Mouse (Mus musculus) megakaryocyte, embryonic 14.5 days (primary cell): ENCODE measurements at regions not wholly inside any gene's neighbourhood (a gene's known extent, or its start where the extent isn't known, plus 50 kb on each side); places are given as distances from the start of the nearest gene placed in this dataset.

Experiments
- H3K27me3 ChIP-seq: replicated peaks from 2 replicates; pipeline ENCODE3; 2012; ENCODE audit warnings: inconsistent platforms
- H3K36me3 ChIP-seq: replicated peaks from 2 replicates; pipeline ENCODE3; 2012; ENCODE audit warnings: low read length, inconsistent platforms, mixed read lengths
- H3K4me1 ChIP-seq: 2 replicates; pipeline ENCODE4 v1.6.1; 2012; ENCODE audit warnings: inconsistent platforms
- H3K4me3 ChIP-seq: replicated peaks from 2 replicates; pipeline ENCODE3; 2012; ENCODE audit warnings: moderate library complexity, mild to moderate bottlenecking, inconsistent platforms
- H3K9me3 ChIP-seq: 2 replicates; pipeline ENCODE4 v1.6.1; 2012; ENCODE audit warnings: inconsistent platforms
- FLI1 ChIP-seq: IDR thresholded peaks from 2 replicates; pipeline ENCODE4 v1.6.1; 2012; ENCODE audit warnings: low read length, inconsistent platforms, mixed read lengths
- GATA1 ChIP-seq: IDR thresholded peaks from 3 replicates; pipeline ENCODE4 v1.6.1; 2012; ENCODE audit warnings: mixed read lengths, low read length, inconsistent platforms, borderline replicate concordance

DNA sequence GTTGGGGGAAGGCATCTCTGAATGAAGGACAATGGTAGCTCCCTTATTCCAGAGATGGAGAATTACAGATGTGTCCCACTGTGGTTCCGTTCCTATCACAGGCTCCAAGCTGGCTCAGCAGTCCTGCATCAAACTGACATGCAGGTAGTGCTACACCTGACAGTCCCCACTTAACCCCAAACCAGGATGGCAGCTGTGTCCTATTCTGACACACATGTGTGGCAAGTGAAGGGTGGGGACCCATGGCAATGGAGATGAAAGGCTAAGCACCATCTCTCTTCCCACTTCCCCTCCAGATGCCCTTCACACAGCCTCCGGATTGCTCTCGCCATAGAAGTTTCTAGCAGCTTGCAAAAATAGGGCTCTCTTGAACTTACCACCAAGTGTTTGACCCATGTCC lies 153.2 kb upstream of the Mocs1 start:
- peaks cover 87% of the 10 kb centered on the region for H3K9me3 ChIP-seq
- no peak overlapping the region for H3K4me3 ChIP-seq
- TF ChIP-seq GATA1 (no peak), FLI1 (no peak)
- H3K4me1 ChIP-seq, result no peaks in the 10 kb centered on the region
- H3K36me3 ChIP-seq, result no peaks in the 10 kb centered on the region
- no peaks in the 10 kb centered on the region for H3K27me3 ChIP-seq

DNA sequence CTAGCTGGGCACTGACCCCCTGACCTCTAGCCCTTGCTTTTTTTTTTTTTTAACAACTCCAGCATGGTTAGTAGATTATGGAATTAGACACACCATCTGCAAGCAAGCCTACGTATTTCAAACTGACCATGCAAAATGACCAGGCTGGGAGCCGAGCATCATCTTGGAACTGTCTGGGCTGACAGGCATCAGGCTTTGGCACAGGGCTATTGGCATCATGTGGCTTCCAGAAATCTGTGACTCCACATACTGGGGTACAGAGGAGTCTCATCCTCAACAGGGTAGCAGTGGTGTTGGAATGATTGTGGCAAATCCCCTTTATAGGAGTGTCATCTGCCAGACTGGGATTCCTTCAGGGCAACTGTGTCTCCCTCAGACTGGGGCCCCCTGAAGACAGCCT lies 152.7 kb upstream of the Mocs1 start:
- H3K36me3 ChIP-seq, result no peaks in the 10 kb centered on the region
- H3K4me3 ChIP-seq, result no peak overlapping the region
- TF ChIP-seq FLI1, result no peak
- no peak for TF ChIP-seq GATA1
- no peaks in the 10 kb centered on the region for H3K4me1 ChIP-seq
- no peaks in the 10 kb centered on the region for H3K27me3 ChIP-seq
- peaks cover 83% of the 10 kb centered on the region for H3K9me3 ChIP-seq

DNA sequence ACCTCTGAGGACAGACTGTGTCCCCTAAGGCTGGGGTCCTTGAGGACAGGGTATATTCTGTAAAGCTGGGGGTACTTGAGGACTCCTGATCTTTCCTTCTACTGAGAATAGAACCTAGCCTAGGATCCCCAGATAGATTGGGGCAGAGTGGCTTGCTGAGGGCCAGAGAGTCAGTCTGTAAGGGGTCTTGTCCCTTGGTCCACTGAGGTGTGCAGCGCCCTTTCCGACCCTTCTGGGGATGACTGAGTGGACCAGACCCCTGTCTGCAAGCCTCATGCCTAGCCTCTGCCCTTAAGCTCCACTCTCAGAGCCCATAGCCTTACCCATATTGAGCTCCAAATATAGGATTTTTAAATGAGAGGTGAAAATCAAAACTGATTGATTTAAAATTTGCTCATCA lies 152.2 kb upstream of the Mocs1 start:
- TF ChIP-seq FLI1, result no peak
- no peak for TF ChIP-seq GATA1
- H3K9me3 ChIP-seq, result peaks cover 83% of the 10 kb centered on the region
- no peak overlapping the region for H3K4me3 ChIP-seq

DNA sequence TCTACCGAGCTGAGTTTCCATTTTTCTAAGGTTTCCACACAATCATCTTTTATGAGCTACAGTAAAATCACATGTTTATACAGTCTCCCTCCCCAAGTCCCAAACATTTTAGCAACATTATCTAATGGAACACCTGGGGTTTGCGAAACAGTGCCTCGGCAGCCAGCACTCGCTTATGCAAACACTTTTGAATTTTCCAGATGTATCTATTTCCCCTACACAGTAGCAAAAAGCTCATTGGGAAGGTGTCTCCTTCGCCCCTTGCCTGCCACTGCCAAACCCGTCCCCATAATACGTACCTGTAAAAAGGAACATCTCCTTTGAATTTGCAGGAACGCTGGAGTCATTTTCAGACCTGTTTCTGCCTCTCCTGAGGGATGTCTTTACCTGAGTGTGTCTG lies 149.6 kb upstream of the Mocs1 start:
- no peak for TF ChIP-seq GATA1
- TF ChIP-seq FLI1, result no peak
- H3K36me3 ChIP-seq, result no peaks in the 10 kb centered on the region
- no peaks in the 10 kb centered on the region for H3K4me1 ChIP-seq
- peaks cover 80% of the 10 kb centered on the region for H3K9me3 ChIP-seq
- no peak overlapping the region for H3K4me3 ChIP-seq
- H3K27me3 ChIP-seq, result no peaks in the 10 kb centered on the region

More for the DNA sequence above, 152.2 kb upstream of the Mocs1 start:
- no peaks in the 10 kb centered on the region for H3K36me3 ChIP-seq
- H3K4me1 ChIP-seq, result no peaks in the 10 kb centered on the region
- H3K27me3 ChIP-seq, result no peaks in the 10 kb centered on the region

DNA sequence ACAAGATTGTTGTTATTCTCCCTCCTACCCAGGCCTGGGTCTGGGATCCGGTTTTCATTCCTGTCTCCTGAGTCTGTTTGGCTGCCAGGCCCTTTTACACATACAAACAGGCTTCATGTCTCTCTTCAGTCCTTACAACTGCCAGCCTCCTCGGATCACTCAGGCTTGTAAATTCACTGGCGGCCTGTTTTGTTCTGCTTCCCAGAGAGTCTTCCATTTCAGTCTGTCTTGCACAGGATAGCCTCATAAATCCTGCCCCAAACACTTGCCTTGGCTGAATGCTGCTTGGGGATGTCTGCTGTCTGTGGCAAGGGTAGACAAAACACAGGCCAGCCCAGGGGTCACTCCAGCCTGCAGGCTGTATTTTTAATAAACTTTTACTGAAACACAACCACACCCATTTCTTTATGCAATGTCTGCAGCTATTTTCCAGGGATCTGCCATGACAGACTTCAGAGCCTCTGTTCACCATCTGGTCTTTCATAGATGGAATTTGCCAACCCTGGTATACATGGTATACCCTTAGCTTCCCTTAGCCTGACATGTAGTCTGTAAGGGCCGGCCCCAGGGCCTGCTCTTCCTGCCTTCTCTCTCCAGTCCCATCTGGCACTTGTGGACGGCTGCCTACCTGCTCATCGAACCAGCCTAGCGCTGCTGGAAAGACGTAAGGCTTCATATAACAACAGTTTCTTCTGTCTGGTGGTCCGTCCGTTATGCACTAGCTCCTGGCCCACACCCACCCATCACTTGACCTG lies 149.0 kb upstream of the Mocs1 start:
- TF ChIP-seq FLI1, result no peak
- TF ChIP-seq GATA1, result no peak
- no peak overlapping the region for H3K4me3 ChIP-seq
- H3K36me3 ChIP-seq, result no peaks in the 10 kb centered on the region
- no peaks in the 10 kb centered on the region for H3K4me1 ChIP-seq
- no peaks in the 10 kb centered on the region for H3K27me3 ChIP-seq
- peaks cover 74% of the 10 kb centered on the region for H3K9me3 ChIP-seq

DNA sequence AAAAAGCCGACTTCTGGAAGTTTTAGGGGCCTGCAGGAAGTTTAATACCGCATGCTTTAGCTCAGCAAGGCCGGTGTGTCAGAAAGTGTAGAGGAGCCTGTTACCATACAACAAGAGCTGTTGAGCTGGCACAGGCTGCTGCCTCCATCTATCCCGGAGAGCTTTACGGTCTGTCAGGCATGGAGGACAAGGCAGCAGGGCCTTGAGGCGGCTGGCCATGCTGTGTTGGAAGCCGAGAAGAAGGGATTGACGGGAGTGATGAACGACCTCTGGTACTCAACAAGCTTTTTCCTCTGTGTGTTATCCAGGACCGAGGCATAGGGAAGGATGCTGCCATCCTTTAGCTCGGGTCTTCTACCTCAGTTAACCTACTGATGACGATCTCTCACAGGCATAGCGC lies 146.8 kb upstream of the Mocs1 start:
- Histone ChIP-seq H3K9me3 (peaks cover 62% of the 10 kb centered on the region), H3K4me3 (no peak overlapping the region), H3K4me1 (no peaks in the 10 kb centered on the region), H3K36me3 (no peaks in the 10 kb centered on the region), H3K27me3 (no peaks in the 10 kb centered on the region)
- TF ChIP-seq FLI1, result no peak
- TF ChIP-seq GATA1, result no peak

DNA sequence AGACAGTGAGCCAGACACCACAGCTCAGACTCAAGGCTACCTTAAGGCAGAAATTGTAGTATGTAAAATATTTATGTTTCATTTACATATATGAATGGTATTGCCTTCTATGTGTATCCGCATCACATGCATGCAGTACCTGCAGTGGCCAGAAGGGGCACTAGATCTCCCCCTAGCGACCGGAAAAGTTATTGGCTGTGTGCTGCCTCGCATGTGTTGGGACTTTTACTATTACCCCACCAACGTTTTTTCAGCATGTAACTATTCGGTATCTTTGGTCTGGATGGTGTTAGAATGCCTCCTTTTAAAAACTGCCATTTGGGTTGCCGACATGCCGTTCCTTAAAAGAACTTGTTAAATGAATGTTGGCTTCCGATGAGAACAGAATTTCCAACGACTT lies 145.7 kb upstream of the Mocs1 start:
- H3K9me3 ChIP-seq, result peaks cover 60% of the 10 kb centered on the region
- H3K27me3 ChIP-seq, result no peaks in the 10 kb centered on the region
- H3K4me3 ChIP-seq, result no peak overlapping the region
- no peaks in the 10 kb centered on the region for H3K4me1 ChIP-seq
- H3K36me3 ChIP-seq, result no peaks in the 10 kb centered on the region
- TF ChIP-seq GATA1, result no peak
- TF ChIP-seq FLI1, result no peak

DNA sequence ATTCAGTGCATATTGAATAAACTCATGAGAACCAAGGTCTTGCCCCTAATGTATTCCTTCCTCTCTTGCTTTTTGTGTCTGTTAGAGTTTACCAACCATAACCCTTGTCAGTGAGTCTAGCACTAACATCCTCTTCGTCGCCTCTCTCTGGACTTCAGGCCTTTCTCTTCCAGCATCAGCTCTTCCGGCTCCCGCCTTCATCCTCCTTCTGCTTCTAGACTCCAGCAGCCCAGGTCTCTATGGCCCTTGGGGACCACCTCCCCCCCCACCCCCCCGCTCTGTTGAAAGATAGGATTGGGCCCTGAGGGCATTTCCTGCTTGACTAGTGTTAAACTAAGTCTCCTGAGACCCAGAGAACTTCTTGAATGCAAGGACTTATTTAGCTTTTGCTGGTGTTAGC lies 144.7 kb upstream of the Mocs1 start:
- Histone ChIP-seq H3K4me3 (no peak overlapping the region), H3K9me3 (peaks cover 63% of the 10 kb centered on the region), H3K27me3 (no peaks in the 10 kb centered on the region), H3K36me3 (no peaks in the 10 kb centered on the region), H3K4me1 (no peaks in the 10 kb centered on the region)
- TF ChIP-seq FLI1 (no peak), GATA1 (no peak)

DNA sequence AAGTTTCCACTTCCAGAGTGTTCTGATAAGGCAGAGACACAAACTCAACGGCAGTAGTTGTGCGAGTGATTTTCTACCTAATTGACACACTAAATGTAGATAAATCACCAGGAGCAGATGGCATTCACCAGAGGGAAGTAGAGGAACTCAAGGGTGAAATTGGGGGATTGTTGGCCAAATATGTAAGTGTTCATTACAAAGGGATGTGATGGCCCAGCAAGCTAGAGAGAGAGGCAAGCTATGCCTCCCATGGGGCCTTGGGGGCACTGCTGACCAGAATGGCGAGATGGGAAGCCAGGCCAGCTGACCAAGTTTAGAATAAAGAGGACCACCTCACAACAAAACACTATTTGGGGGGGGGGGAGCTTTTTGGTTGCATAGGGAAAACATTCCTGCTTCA lies 136.5 kb upstream of the Mocs1 start:
- Histone ChIP-seq H3K4me3 (no peak overlapping the region), H3K27me3 (no peaks in the 10 kb centered on the region), H3K36me3 (no peaks in the 10 kb centered on the region), H3K9me3 (peaks cover 28% of the 10 kb centered on the region), H3K4me1 (no peaks in the 10 kb centered on the region)
- no peak for TF ChIP-seq GATA1
- no peak for TF ChIP-seq FLI1

DNA sequence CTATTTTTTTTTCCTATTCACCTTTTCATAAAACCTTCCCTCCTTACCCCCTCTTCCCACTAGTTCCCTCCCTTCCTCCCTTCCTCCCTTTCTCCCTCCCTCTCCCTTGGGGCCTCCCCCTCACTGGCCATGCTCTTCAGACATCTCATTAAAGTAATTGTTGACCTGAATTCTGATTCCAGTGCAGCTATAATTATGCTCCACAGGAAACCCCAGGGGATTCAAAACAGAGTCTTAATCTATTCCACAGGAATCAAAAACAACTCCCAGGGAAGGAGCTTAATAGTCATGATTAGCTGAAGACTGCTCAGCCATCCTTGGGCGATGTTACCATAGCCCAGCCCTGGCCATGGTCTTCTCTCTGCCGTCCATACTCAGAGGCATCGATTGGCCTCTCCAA lies 123.7 kb upstream of the Mocs1 start:
- H3K4me3 ChIP-seq, result no peak overlapping the region
- H3K36me3 ChIP-seq, result no peaks in the 10 kb centered on the region
- TF ChIP-seq FLI1, result no peak
- no peak for TF ChIP-seq GATA1
- peaks cover 7% of the 10 kb centered on the region for H3K9me3 ChIP-seq
- no peaks in the 10 kb centered on the region for H3K4me1 ChIP-seq
- H3K27me3 ChIP-seq, result no peaks in the 10 kb centered on the region

DNA sequence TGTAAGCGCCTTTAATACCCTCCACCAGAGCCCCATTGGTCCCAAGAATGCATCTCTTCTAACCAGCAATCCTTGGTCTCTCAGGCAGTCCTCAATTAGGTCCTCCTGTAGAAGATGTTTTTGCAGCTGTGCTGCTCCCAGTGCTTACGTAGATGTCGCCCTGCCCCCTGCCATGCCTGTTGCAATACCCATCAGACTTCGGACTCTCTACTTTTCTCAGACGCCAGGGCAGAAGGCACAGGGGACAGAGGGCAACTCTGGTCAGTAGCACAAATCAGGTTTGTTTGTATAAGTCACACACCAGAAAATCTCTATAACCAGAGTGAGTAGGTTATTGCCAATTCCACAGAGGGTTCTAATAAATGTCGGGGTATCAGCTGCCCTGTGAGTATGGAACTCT lies 123.0 kb upstream of the Mocs1 start:
- no peaks in the 10 kb centered on the region for H3K4me1 ChIP-seq
- peaks cover 7% of the 10 kb centered on the region for H3K9me3 ChIP-seq
- H3K36me3 ChIP-seq, result no peaks in the 10 kb centered on the region
- H3K4me3 ChIP-seq, result no peak overlapping the region
- no peaks in the 10 kb centered on the region for H3K27me3 ChIP-seq
- TF ChIP-seq GATA1 (no peak), FLI1 (no peak)
